ENCODE assay signal across 26 mouse cellular contexts in the genomic region with DNA sequence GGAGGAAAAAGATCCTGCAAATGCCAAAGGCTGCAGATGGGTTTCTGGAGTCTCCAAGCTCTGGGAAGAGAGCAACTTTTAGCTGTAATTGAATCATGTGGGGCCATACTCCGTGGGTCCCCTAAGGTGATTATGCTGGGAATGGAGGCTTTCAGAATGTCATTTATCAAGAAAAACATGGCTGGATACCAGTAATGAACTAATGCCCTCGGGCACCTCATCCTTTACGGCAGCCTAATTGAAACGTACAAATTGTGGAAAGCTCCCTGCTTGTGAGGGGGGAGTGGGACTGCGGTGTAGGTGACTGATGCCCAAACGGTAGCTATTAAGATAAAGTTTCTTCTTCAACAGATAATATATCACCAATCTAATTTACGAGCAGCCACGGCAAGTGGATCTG.
DNase-seq lines count a peak whose midpoint lies in the region; ATAC-seq lines count a peak whose summit lies in the region.
"Had no signal": no experiment of that assay in that cellular context is flagged by ENCODE, and none has a peak within 500 bp of the region (broad histone marks: within the 10 kb centered on the region; RNA-seq: fewer than 3 reads in every experiment).

No protein-coding gene starts in this region.

- H3K4me2 ChIP-seq in midbrain, embryonic 15.5 days = no peak overlapping the region
- no peak overlapping the region for H3K4me2 ChIP-seq in hindbrain, embryonic 13.5 days
- H3K4me2 ChIP-seq in midbrain, embryonic 16.5 days (ENCODE audit: low read length) = no peak overlapping the region
- H3K4me2 ChIP-seq in heart, embryonic 12.5 days = no peak overlapping the region
- H3K4me2 ChIP-seq in liver, embryonic 11.5 days = no peak overlapping the region
- H3K4me2 ChIP-seq: embryonic facial prominence, embryonic 13.5 days had no signal

- peak; percentile 12 to 44 for DNase-seq in adrenal gland, adult (ENCODE audit: inconsistent age in 2 of 2, low spot score in 1 of 2)
- DNase-seq in adrenal gland, postnatal 25 days = no peak
- DNase-seq in midbrain, embryonic 10.5 days (ENCODE audit: low spot score) = no peak
- no peak for DNase-seq in liver, embryonic 11.5 days (ENCODE audit: low spot score)
- DNase-seq: adrenal gland, postnatal 14 days; cerebellum, adult 11-12 months; cerebellum, postnatal 25 days; gastrocnemius, postnatal 25 days; heart, postnatal 10 days; kidney, adult 2 months; kidney, postnatal 10 days; layer of hippocampus, postnatal 36 days; liver; liver, postnatal 0 days; lung, postnatal 10 days; right cerebral cortex, postnatal 4 days had no signal

- no peaks in the 10 kb centered on the region for H3K9me3 ChIP-seq in midbrain, embryonic 15.5 days
- H3K9me3 ChIP-seq in midbrain, embryonic 10.5 days (replicated peaks) = no peaks in the 10 kb centered on the region
- no peaks in the 10 kb centered on the region for H3K9me3 ChIP-seq in hindbrain, embryonic 13.5 days
- H3K9me3 ChIP-seq in midbrain, embryonic 16.5 days (replicated peaks; ENCODE audit: control insufficient read depth, low read length, poor library complexity, severe bottlenecking) = no peaks in the 10 kb centered on the region
- no peaks in the 10 kb centered on the region for H3K9me3 ChIP-seq in heart, embryonic 12.5 days (replicated peaks)
- H3K9me3 ChIP-seq in liver, embryonic 11.5 days (ENCODE audit: control insufficient read depth, low read length) = no peaks in the 10 kb centered on the region
- H3K9me3 ChIP-seq: embryonic facial prominence, embryonic 13.5 days had no signal

- H3K27me3 ChIP-seq in midbrain, embryonic 15.5 days (replicated peaks) = no peaks in the 10 kb centered on the region
- no peaks in the 10 kb centered on the region for H3K27me3 ChIP-seq in midbrain, embryonic 10.5 days (ENCODE audit: low read depth, poor library complexity, severe bottlenecking)
- no peaks in the 10 kb centered on the region for H3K27me3 ChIP-seq in hindbrain, embryonic 13.5 days
- no peaks in the 10 kb centered on the region for H3K27me3 ChIP-seq in midbrain, embryonic 16.5 days (ENCODE audit: control insufficient read depth, insufficient read depth, low read depth, low read length)
- H3K27me3 ChIP-seq in heart, embryonic 12.5 days (replicated peaks) = no peaks in the 10 kb centered on the region
- no peaks in the 10 kb centered on the region for H3K27me3 ChIP-seq in liver, embryonic 11.5 days (replicated peaks; ENCODE audit: control insufficient read depth, insufficient read depth, low read length)
- H3K27me3 ChIP-seq: embryonic facial prominence, embryonic 13.5 days had no signal

- H3K36me3 ChIP-seq in midbrain, embryonic 15.5 days (replicated peaks) = no peaks in the 10 kb centered on the region
- no peaks in the 10 kb centered on the region for H3K36me3 ChIP-seq in midbrain, embryonic 10.5 days
- H3K36me3 ChIP-seq in hindbrain, embryonic 13.5 days = no peaks in the 10 kb centered on the region
- no peaks in the 10 kb centered on the region for H3K36me3 ChIP-seq in midbrain, embryonic 16.5 days (ENCODE audit: control insufficient read depth, insufficient read depth, low read length)
- H3K36me3 ChIP-seq in heart, embryonic 12.5 days = no peaks in the 10 kb centered on the region
- no peaks in the 10 kb centered on the region for H3K36me3 ChIP-seq in liver, embryonic 11.5 days (ENCODE audit: control insufficient read depth, insufficient read depth, low read length)
- H3K36me3 ChIP-seq: embryonic facial prominence, embryonic 13.5 days had no signal

- 59% methylated on average over 8 of the region's 8 CpGs for WGBS in midbrain, embryonic 15.5 days
- 78% methylated on average over 8 of the region's 8 CpGs for WGBS in midbrain, embryonic 10.5 days
- WGBS in hindbrain, embryonic 13.5 days = 43% methylated on average over 8 of the region's 8 CpGs
- WGBS in midbrain, embryonic 16.5 days = 56% methylated on average over 8 of the region's 8 CpGs
- 58% methylated on average over 8 of the region's 8 CpGs for WGBS in heart, embryonic 12.5 days
- WGBS in liver, embryonic 11.5 days = 62% methylated on average over 8 of the region's 8 CpGs

- 0 out of 2 replicates have a peak, but pooled peaks have one; percentile 39 for ATAC-seq in midbrain, embryonic 15.5 days (replicated peaks)
- peak; percentile 66; the same call in 1 of the 2 replicates for ATAC-seq in hindbrain, embryonic 13.5 days (ENCODE audit: low FRiP score)
- ATAC-seq in midbrain, embryonic 16.5 days = peak; percentile 48; the same call in 1 of the 2 replicates
- ATAC-seq in heart, embryonic 12.5 days (ENCODE audit: insufficient number of reproducible peaks, low FRiP score) = no peak
- ATAC-seq in liver, embryonic 11.5 days (replicated peaks; ENCODE audit: low FRiP score) = no peak
- ATAC-seq: activated CD4-positive, CD25-positive, alpha-beta regulatory T cell, adult 4 months; forebrain, embryonic 14.5 days; inflammation-experienced regulatory T-cells, adult 6 months; liver, postnatal 0 days had no signal

- H3K4me3 ChIP-seq in midbrain, embryonic 15.5 days = no peak overlapping the region
- H3K4me3 ChIP-seq in midbrain, embryonic 10.5 days = no peak overlapping the region
- H3K4me3 ChIP-seq in hindbrain, embryonic 13.5 days = no peak overlapping the region
- H3K4me3 ChIP-seq in midbrain, embryonic 16.5 days (ENCODE audit: low read depth, low read length) = no peak overlapping the region
- H3K4me3 ChIP-seq in heart, embryonic 12.5 days = no peak overlapping the region
- no peak overlapping the region for H3K4me3 ChIP-seq in liver, embryonic 11.5 days (ENCODE audit: low read depth, low read length)
- H3K4me3 ChIP-seq: embryonic facial prominence, embryonic 13.5 days; layer of hippocampus, adult 2 months had no signal

- H3K4me1 ChIP-seq in midbrain, embryonic 15.5 days = no peaks in the 10 kb centered on the region
- peaks cover 2% of the 10 kb centered on the region; the same call in 1 of the 2 replicates for H3K4me1 ChIP-seq in midbrain, embryonic 10.5 days
- H3K4me1 ChIP-seq in hindbrain, embryonic 13.5 days (replicated peaks) = peaks cover 14% of the 10 kb centered on the region
- no peaks in the 10 kb centered on the region for H3K4me1 ChIP-seq in midbrain, embryonic 16.5 days (ENCODE audit: control insufficient read depth, insufficient read depth, low read length)
- peaks cover under 1% of the 10 kb centered on the region for H3K4me1 ChIP-seq in heart, embryonic 12.5 days (replicated peaks)
- no peaks in the 10 kb centered on the region for H3K4me1 ChIP-seq in liver, embryonic 11.5 days (replicated peaks; ENCODE audit: control insufficient read depth, insufficient read depth, low read length)

- H3K9ac ChIP-seq in midbrain, embryonic 15.5 days = no peak overlapping the region
- H3K9ac ChIP-seq in hindbrain, embryonic 13.5 days = no peak overlapping the region
- H3K9ac ChIP-seq in midbrain, embryonic 16.5 days (ENCODE audit: low read depth, low read length) = no peak overlapping the region
- H3K9ac ChIP-seq in heart, embryonic 12.5 days = no peak overlapping the region
- no peak overlapping the region for H3K9ac ChIP-seq in liver, embryonic 11.5 days (ENCODE audit: low read depth, low read length)
- H3K9ac ChIP-seq: embryonic facial prominence, embryonic 13.5 days; liver, postnatal 0 days had no signal

- no peak overlapping the region for H3K27ac ChIP-seq in midbrain, embryonic 15.5 days
- no peak overlapping the region for H3K27ac ChIP-seq in midbrain, embryonic 10.5 days (replicated peaks)
- H3K27ac ChIP-seq in hindbrain, embryonic 13.5 days = no peak overlapping the region
- no peak overlapping the region for H3K27ac ChIP-seq in midbrain, embryonic 16.5 days (ENCODE audit: low read length)
- H3K27ac ChIP-seq in heart, embryonic 12.5 days (ENCODE audit: poor library complexity, severe bottlenecking) = no peak overlapping the region
- no peak overlapping the region for H3K27ac ChIP-seq in liver, embryonic 11.5 days (ENCODE audit: low read depth, low read length)
- H3K27ac ChIP-seq: embryonic facial prominence, embryonic 13.5 days; layer of hippocampus, adult 2 months; stomach, postnatal 0 days had no signal

Comparison
In these comparisons a context has a peak if more than half of its experiments do, and no peak if none do; other contexts are left out.
1. DNase-seq: peak in adrenal gland, adult (2 of 2); none in adrenal gland, postnatal 25 days (single experiment), midbrain, embryonic 10.5 days (single experiment) and liver, embryonic 11.5 days (single experiment).
2. ATAC-seq: peak in midbrain, embryonic 15.5 days (single experiment), hindbrain, embryonic 13.5 days (single experiment) and midbrain, embryonic 16.5 days (single experiment); none in heart, embryonic 12.5 days (single experiment) and liver, embryonic 11.5 days (single experiment).